Mouse (Mus musculus): ENCODE measurements around the gene Psmd3. TPM values are rescaled to one million over a fixed set of nuclear protein-coding genes. Genes with fewer than 3 reads are reported as not detected.
"Not testable (repeated sequence)": the region's sequence is repeated elsewhere in the genome, so short reads cannot be mapped to it uniquely, and the experiment has no call there.

Gene Psmd3
- 141 and 149 TPM in 2 replicates for polyA plus RNA-seq (2014; fragmentation: Nextera tagmentation; extraction: Ambion mirVana)

DNA sequence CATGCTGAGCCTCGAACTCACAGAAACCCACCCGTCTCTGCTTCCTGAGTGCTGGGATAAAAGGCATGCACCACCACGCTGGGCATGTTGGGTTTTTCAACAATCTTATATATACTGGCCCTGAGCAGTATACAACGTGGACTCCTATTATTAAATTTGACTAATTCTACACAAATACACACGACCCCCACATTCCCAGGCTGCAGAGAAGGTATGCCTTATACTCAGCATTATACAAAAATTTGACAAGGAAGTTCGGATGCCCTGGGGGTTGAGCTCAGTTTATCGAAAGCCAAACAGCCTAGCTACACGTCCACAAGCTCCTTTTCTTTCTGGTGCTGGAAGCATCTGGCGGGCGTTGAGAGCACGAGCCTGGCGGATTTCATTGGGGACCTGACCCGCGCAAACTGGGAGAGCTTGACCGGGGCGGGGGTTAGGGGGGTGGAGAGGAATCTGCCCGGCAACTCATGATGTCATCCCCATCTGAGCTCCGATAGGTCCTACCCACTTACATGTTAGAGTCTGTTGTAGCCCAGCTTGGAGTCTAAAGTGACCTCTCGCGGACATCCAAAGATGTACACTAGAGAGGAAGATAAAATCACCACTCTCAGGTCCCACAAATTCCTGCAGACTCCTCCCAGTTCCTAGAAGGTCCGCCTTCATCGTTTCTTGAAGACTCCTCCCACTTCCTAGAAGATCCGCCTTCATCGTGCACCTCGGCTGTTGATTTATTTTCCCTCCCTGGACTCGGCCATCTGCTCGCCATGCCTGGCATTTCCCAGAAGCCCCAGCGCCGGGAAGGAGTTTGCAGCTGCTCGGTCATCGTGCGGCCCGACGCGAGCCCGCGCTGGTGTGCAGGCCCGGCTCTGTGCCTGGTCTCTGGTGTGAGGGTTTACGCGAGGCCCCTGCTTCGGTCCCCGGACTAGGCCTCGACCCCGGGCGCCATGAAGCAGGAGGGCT is at the start of gene Psmd3:
Psmd3 (plus strand) TSS at position 769 of the 960 bp plus-strand sequence.
- DNase-seq (ENCODE audit: low spot score): peak; percentile 99
- Histone ChIP-seq H3K4me1 (replicated peaks; ENCODE audit: control insufficient read depth, insufficient read depth, low read length) (peaks cover 16% of the 10 kb centered on the region), H3K9ac (ENCODE audit: low read length) (peak within 1 kb of the TSS; percentile 95), H3K4me2 (ENCODE audit: low read length) (peak within 1 kb of the TSS; percentile 88), H3K9me3 (ENCODE audit: control insufficient read depth, low read length) (no peaks in the 10 kb centered on the region), H3K27ac (ENCODE audit: low read depth) (peak within 1 kb of the TSS; percentile 75), H3K36me3 (ENCODE audit: control insufficient read depth, insufficient read depth, low read length) (peaks cover 19% of the 10 kb centered on the region), H3K27me3 (replicated peaks; ENCODE audit: control insufficient read depth, insufficient read depth, low read length) (no peaks in the 10 kb centered on the region), H3K4me3 (ENCODE audit: low read depth, low read length) (peak within 1 kb of the TSS; percentile 92)
- 5% methylated on average over 45 of the region's 45 CpGs for WGBS
- ATAC-seq (replicated peaks; ENCODE audit: low FRiP score, low TSS enrichment, low read depth): peak; percentile 96

DNA sequence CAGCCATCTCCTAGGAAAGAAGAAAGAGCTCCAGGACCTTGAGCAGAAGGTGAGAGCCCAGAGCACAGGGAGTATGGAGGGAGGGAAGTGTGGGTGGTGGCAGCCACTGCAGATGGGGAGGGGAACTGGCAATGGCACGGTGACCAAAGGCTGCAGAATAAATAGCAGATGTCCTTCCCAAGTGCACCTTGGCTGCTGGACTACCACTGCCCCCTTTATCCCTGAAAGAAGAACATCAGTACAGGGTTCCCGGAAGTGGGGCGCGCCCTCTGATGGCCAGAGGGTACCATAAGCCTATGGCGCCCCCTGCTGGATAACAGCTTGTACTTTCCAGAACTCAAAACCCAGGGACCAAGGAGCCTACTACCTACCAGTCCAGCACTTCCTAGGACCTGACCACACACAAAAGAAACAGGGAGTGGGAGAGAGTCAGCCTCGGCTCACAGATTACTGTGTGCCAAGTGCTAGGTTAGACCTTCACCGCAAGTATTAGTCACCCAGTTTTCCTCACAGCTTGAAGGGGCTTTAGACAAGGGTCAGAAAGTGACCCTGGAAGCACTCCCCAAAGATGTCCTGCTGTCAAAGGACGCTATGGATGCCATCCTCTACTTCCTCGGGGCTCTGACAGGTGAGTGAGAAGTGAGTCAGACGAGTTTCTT is 46.9 kb upstream of the Psmd3 start:
- H3K4me2 ChIP-seq (ENCODE audit: low read length); ATAC-seq (replicated peaks; ENCODE audit: low FRiP score, low TSS enrichment, low read depth); H3K4me1 ChIP-seq (replicated peaks; ENCODE audit: control insufficient read depth, insufficient read depth, low read length); H3K27me3 ChIP-seq (replicated peaks; ENCODE audit: control insufficient read depth, insufficient read depth, low read length); H3K36me3 ChIP-seq (ENCODE audit: control insufficient read depth, insufficient read depth, low read length); H3K9ac ChIP-seq (ENCODE audit: low read length); H3K9me3 ChIP-seq (ENCODE audit: control insufficient read depth, low read length); H3K27ac ChIP-seq (ENCODE audit: low read depth); H3K4me3 ChIP-seq (ENCODE audit: low read depth, low read length): not testable (repeated sequence)
- peak; percentile 57 for DNase-seq (ENCODE audit: low spot score)
- 41% methylated on average over 10 of the region's 10 CpGs for WGBS

DNA sequence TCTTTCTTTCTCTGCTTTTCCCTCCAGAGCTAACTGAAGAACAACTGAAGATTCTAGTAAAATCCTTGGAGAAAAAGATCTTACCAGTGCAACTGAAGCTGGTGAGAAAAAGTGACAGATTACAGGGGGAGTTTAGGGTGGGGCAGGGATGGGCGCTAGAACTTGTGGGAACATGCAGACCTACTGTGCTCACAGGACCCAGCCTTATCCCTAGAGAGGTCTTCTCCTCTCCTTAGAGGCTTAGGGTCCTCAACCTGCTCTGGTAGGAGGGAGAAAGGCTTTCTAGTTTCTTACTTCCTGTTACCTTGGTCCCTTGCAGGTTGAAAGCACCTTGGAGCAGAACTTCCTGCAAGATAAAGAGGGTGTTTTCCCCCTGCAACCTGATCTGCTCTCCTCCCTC is 44.9 kb upstream of the Psmd3 start:
- 76% methylated on average over 1 of the region's 1 CpGs for WGBS

DNA sequence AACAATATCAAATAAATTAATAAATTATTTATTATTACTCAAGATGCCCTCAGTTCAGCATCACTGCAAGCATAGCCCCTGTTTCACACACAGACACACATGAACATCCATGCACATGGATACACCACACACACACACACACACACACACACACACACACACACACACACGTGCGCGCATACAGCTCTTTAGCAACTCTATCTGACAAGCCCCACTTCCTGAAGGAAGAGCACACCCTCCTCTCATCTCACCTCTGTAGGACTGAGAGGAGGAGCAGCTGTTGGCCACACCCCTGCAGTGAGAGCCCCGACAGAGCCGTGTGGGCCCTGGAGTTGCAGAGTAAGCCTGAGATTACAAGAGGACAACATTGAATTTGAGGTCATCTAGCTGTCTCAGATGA is 42.3 kb upstream of the Psmd3 start:
- DNase-seq (ENCODE audit: low spot score) (no peak), ATAC-seq (replicated peaks; ENCODE audit: low FRiP score, low TSS enrichment, low read depth) (no peak)
- no peak overlapping the region for H3K9ac ChIP-seq (ENCODE audit: low read length)
- H3K27me3 ChIP-seq (replicated peaks; ENCODE audit: control insufficient read depth, insufficient read depth, low read length): no peaks in the 10 kb centered on the region
- no peak overlapping the region for H3K4me3 ChIP-seq (ENCODE audit: low read depth, low read length)
- 54% methylated on average over 5 of the region's 5 CpGs for WGBS
- H3K4me2 ChIP-seq (ENCODE audit: low read length): no peak overlapping the region
- no peaks in the 10 kb centered on the region for H3K9me3 ChIP-seq (ENCODE audit: control insufficient read depth, low read length)
- no peaks in the 10 kb centered on the region for H3K36me3 ChIP-seq (ENCODE audit: control insufficient read depth, insufficient read depth, low read length)
- H3K27ac ChIP-seq (ENCODE audit: low read depth): no peak overlapping the region
- no peaks in the 10 kb centered on the region for H3K4me1 ChIP-seq (replicated peaks; ENCODE audit: control insufficient read depth, insufficient read depth, low read length)

More for the DNA sequence above, 44.9 kb upstream of the Psmd3 start:
- ATAC-seq (replicated peaks; ENCODE audit: low FRiP score, low TSS enrichment, low read depth): no peak
- no peak overlapping the region for H3K9ac ChIP-seq (ENCODE audit: low read length)
- H3K4me3 ChIP-seq (ENCODE audit: low read depth, low read length): no peak overlapping the region
- no peak for DNase-seq (ENCODE audit: low spot score)
- H3K27ac ChIP-seq (ENCODE audit: low read depth): no peak overlapping the region
- no peaks in the 10 kb centered on the region for H3K27me3 ChIP-seq (replicated peaks; ENCODE audit: control insufficient read depth, insufficient read depth, low read length)
- H3K36me3 ChIP-seq (ENCODE audit: control insufficient read depth, insufficient read depth, low read length): no peaks in the 10 kb centered on the region
- H3K4me2 ChIP-seq (ENCODE audit: low read length): no peak overlapping the region
- H3K4me1 ChIP-seq (replicated peaks; ENCODE audit: control insufficient read depth, insufficient read depth, low read length): no peaks in the 10 kb centered on the region
- no peaks in the 10 kb centered on the region for H3K9me3 ChIP-seq (ENCODE audit: control insufficient read depth, low read length)

DNA sequence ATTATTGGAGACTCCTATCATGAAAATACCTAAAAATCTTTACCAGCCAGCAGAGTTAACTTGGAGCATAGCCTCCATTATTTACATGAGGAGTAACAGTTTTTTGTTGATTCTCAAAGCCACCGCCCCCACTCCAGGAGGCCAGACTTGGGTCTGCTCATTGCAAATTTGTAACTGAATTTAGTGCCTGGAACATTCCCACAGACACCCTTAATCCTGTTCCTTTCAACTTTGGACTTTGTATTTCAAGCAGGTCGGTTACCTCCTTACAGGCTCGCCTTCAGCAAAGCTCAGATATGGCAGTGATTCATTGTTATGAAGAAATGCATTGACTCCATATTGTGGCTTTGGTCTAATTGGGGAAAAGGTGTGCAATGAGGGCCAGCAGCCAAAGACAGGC is 37.6 kb upstream of the Psmd3 start:
- WGBS: 70% methylated on average over 3 of the region's 3 CpGs
- ATAC-seq (replicated peaks; ENCODE audit: low FRiP score, low TSS enrichment, low read depth) (no peak), DNase-seq (ENCODE audit: low spot score) (no peak)
- Histone ChIP-seq H3K4me2 (ENCODE audit: low read length) (no peak overlapping the region), H3K4me3 (ENCODE audit: low read depth, low read length) (no peak overlapping the region), H3K9ac (ENCODE audit: low read length) (no peak overlapping the region), H3K27me3 (replicated peaks; ENCODE audit: control insufficient read depth, insufficient read depth, low read length) (no peaks in the 10 kb centered on the region), H3K36me3 (ENCODE audit: control insufficient read depth, insufficient read depth, low read length) (no peaks in the 10 kb centered on the region), H3K4me1 (replicated peaks; ENCODE audit: control insufficient read depth, insufficient read depth, low read length) (no peaks in the 10 kb centered on the region), H3K9me3 (ENCODE audit: control insufficient read depth, low read length) (no peaks in the 10 kb centered on the region), H3K27ac (ENCODE audit: low read depth) (no peak overlapping the region)

DNA sequence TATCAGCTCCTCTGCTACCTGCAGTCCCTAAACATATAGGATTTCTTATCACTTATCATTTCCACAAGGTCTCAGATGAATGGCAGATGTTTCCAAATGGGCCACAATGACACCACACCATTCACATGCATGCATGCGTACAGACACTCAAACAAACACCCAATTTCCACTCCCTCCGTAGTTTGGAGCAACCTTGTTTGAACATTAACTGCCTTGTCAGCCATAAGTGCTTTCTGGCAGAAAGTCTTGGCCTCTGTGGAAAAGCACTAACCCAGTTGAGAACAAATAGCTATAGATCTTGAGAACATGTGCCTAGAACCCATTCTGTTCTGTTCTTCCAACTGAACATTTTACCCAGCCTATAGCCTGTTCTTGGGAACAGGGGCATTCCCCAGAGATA is 36.4 kb upstream of the Psmd3 start:
- DNase-seq (ENCODE audit: low spot score) (no peak), ATAC-seq (replicated peaks; ENCODE audit: low FRiP score, low TSS enrichment, low read depth) (no peak)
- no peak overlapping the region for H3K27ac ChIP-seq (ENCODE audit: low read depth)
- WGBS: 64% methylated on average over 2 of the region's 2 CpGs
- H3K4me3 ChIP-seq (ENCODE audit: low read depth, low read length): no peak overlapping the region
- H3K4me2 ChIP-seq (ENCODE audit: low read length): no peak overlapping the region
- H3K27me3 ChIP-seq (replicated peaks; ENCODE audit: control insufficient read depth, insufficient read depth, low read length): no peaks in the 10 kb centered on the region
- H3K4me1 ChIP-seq (replicated peaks; ENCODE audit: control insufficient read depth, insufficient read depth, low read length): no peaks in the 10 kb centered on the region
- no peaks in the 10 kb centered on the region for H3K36me3 ChIP-seq (ENCODE audit: control insufficient read depth, insufficient read depth, low read length)
- H3K9me3 ChIP-seq (ENCODE audit: control insufficient read depth, low read length): no peaks in the 10 kb centered on the region
- no peak overlapping the region for H3K9ac ChIP-seq (ENCODE audit: low read length)

DNA sequence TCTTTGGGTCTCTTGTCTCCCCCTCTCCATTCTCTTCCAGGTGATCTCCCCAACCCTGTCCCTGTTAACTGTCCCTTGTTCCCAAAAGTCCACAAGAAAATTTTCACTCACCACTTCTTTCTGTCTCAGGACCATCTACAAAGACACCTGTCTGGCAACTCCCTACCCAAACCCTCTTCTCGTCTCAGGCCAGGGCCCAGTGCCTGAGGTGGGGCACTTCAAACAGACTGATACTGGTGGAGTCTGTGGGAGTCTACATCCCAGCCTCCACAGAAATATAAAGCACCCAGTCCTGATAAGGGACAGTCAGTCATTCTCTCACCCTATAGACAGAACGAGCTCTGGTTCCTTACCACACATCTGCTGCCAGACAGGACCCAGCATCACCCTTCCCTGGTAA is 35.9 kb upstream of the Psmd3 start, which contains the start of gene Gsdma2:
Gsdma2 (plus strand) TSS at position 301 of the 400 bp plus-strand sequence.
- ATAC-seq (replicated peaks; ENCODE audit: low FRiP score, low TSS enrichment, low read depth) (no peak), DNase-seq (ENCODE audit: low spot score) (no peak)
- Histone ChIP-seq H3K9ac (ENCODE audit: low read length) (no peak within 1 kb of the TSS), H3K36me3 (ENCODE audit: control insufficient read depth, insufficient read depth, low read length) (no peaks in the 10 kb centered on the region), H3K4me1 (replicated peaks; ENCODE audit: control insufficient read depth, insufficient read depth, low read length) (no peaks in the 10 kb centered on the region), H3K4me2 (ENCODE audit: low read length) (no peak within 1 kb of the TSS), H3K9me3 (ENCODE audit: control insufficient read depth, low read length) (no peaks in the 10 kb centered on the region), H3K27ac (ENCODE audit: low read depth) (no peak within 1 kb of the TSS), H3K27me3 (replicated peaks; ENCODE audit: control insufficient read depth, insufficient read depth, low read length) (no peaks in the 10 kb centered on the region), H3K4me3 (ENCODE audit: low read depth, low read length) (no peak within 1 kb of the TSS)
- WGBS: 34% methylated on average over 2 of the region's 2 CpGs

DNA sequence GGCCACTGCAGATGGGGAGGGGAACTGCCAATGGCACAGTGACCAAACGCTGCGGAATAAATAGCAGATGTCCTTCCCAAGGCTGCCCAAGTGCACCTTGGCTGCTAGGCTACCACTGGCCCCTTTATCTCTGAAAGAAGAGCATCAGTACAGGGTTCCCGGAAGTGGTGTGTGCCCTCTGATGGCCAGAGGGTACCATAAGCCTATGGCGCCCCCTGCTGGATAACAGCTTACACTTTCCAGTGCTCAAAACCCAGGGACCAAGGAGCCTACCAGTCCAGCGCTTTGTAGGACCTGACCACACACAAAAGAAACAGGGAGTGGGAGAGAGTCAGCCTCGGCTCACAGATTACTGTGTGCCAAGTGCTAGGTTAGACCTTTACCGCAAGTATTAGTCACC is 27.3 kb upstream of the Psmd3 start:
- H3K27me3 ChIP-seq (replicated peaks; ENCODE audit: control insufficient read depth, insufficient read depth, low read length); H3K4me1 ChIP-seq (replicated peaks; ENCODE audit: control insufficient read depth, insufficient read depth, low read length); H3K4me3 ChIP-seq (ENCODE audit: low read depth, low read length); H3K4me2 ChIP-seq (ENCODE audit: low read length); H3K9ac ChIP-seq (ENCODE audit: low read length); H3K36me3 ChIP-seq (ENCODE audit: control insufficient read depth, insufficient read depth, low read length); H3K27ac ChIP-seq (ENCODE audit: low read depth); H3K9me3 ChIP-seq (ENCODE audit: control insufficient read depth, low read length): not testable (repeated sequence)
- WGBS: 13% methylated on average over 7 of the region's 7 CpGs
- ATAC-seq (replicated peaks; ENCODE audit: low FRiP score, low TSS enrichment, low read depth) (peak; percentile 47; the same call in 1 of the 2 replicates), DNase-seq (ENCODE audit: low spot score) (peak; percentile 70)

Data from intestine, embryonic 14.5 days (tissue).